Mouse (Mus musculus) embryonic fibroblast, embryonic 13.5 days (primary cell): ENCODE measurements around the gene Zfp865.

Experiments
- CTCF ChIP-seq: IDR thresholded peaks from 2 replicates; pipeline ENCODE4 v1.5.1; 2011; ENCODE audit warnings: mild to moderate bottlenecking, control low read depth, low read length, moderate library complexity, borderline replicate concordance; ENCODE audit not compliant: insufficient read depth
- POLR2A ChIP-seq: IDR thresholded peaks from 2 replicates; pipeline ENCODE4 v1.6.1; 2011; ENCODE audit warnings: low read depth, mild to moderate bottlenecking, control low read depth, low read length, moderate library complexity

DNA sequence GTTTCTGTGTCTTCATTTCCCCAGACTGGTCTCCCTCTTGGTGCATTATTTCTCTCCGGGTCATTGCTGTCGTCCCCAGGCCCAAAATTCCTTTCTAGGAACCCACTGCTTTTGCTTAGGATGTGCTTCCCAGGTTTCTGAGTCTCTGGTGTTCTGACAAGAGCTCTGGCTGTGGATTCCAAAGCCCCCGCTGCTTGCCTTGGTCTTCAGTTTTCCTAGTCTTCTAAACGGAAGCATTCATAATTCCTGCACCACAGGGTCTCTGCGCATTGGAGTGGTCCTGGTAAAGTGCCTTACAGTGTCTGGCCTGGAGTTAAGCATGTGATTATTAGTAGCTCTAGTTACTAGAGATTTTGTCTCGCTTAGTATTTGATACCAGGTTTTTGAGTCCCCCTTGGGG, 60.6 kb downstream of the Zfp865 start:
- no peak for TF ChIP-seq POLR2A
- TF ChIP-seq CTCF = no peak
